Mouse (Mus musculus) liver, embryonic 11.5 days (tissue): ENCODE results near the gene 4930415O20Rik. TPM values are rescaled to one million over a fixed set of nuclear protein-coding genes. Genes with fewer than 3 reads are reported as not detected.
A peak's percentile ranks its signal among the peaks of the same experiment; 100 is the strongest.

Experiments
- ATAC-seq: fragments of 200-750 bp; cut with Nextera tagmentation; replicated peaks from 2 replicates; pipeline ENCODE4 v1.8.0; 2017; ENCODE audit warnings: moderate number of reproducible peaks, mild to moderate bottlenecking, moderate TSS enrichment, moderate library complexity; ENCODE audit not compliant: low FRiP score
- DNase-seq: peaks from one replicate; pipeline ENCODE4 v3.0.0-alpha.2; 2017; ENCODE audit warnings: low spot score
- H3K27ac ChIP-seq: fragments of 300-500 bp; sonication (generic); 2 replicates; pipeline ENCODE4 v1.5.1; 2014; ENCODE audit warnings: mild to moderate bottlenecking, low read depth, low read length, control low read depth
- H3K27me3 ChIP-seq: fragments of 300-500 bp; sonication (generic); replicated peaks from 2 replicates; pipeline ENCODE4 v1.6.1; 2014; ENCODE audit warnings: low read length, mixed read lengths; ENCODE audit not compliant: control insufficient read depth, insufficient read depth
- H3K36me3 ChIP-seq: fragments of 300-500 bp; sonication (generic); 2 replicates; pipeline ENCODE4 v1.6.1; 2014; ENCODE audit warnings: mild to moderate bottlenecking, low read length, moderate library complexity, mixed read lengths; ENCODE audit not compliant: control insufficient read depth, insufficient read depth
- H3K4me1 ChIP-seq: fragments of 300-500 bp; sonication (generic); replicated peaks from 2 replicates; pipeline ENCODE4 v1.6.1; 2014; ENCODE audit warnings: low read length, mixed read lengths; ENCODE audit not compliant: control insufficient read depth, insufficient read depth
- H3K4me2 ChIP-seq: fragments of 300-500 bp; sonication (generic); 2 replicates; pipeline ENCODE4 v1.6.1; 2014; ENCODE audit warnings: mild to moderate bottlenecking, control low read depth, moderate library complexity
- H3K4me3 ChIP-seq: fragments of 300-500 bp; sonication (generic); 2 replicates; pipeline ENCODE4 v1.5.1; 2014; ENCODE audit warnings: low read depth, low read length, control low read depth
- H3K9ac ChIP-seq: fragments of 300-500 bp; sonication (generic); 2 replicates; pipeline ENCODE4 v1.6.1; 2014; ENCODE audit warnings: low read depth, low read length, control low read depth
- H3K9me3 ChIP-seq: fragments of 300-500 bp; sonication (generic); 2 replicates; pipeline ENCODE4 v1.6.1; 2016; ENCODE audit warnings: low read length, inconsistent platforms, mixed read lengths; ENCODE audit not compliant: control insufficient read depth
- WGBS: fragments of 180-500 bp; shearing (Covaris S2); extraction: QIAGEN DNeasy Blood & Tissue Kit; methylation state at CpG from one replicate; pipeline ENCODE4 v1.1.7; 2014; 5-methylcytosine and 5-hydroxymethylcytosine counted together
- polyA plus RNA-seq: library from polyadenylated mRNA; unstranded; fragments of >200 nt; fragmentation: Nextera tagmentation; extraction: Ambion mirVana; gene quantifications from 2 replicates; pipeline ENCODE4 v1.2.1, GENCODE M21; 2014

4930415O20Rik gene
- polyA plus RNA-seq, 1 experiment from 2014 or later: 0.55 TPM

GRCm38 (mm10) chr15:98614551-98614950 is 43.7 kb downstream of the 4930415O20Rik start:
- Histone ChIP-seq H3K4me2 (no peak overlapping the region), H3K9me3 (no peaks in the 10 kb centered on the region), H3K36me3 (no peaks in the 10 kb centered on the region), H3K4me1 (peaks cover 8% of the 10 kb centered on the region), H3K9ac (no peak overlapping the region), H3K4me3 (no peak overlapping the region), H3K27ac (no peak overlapping the region), H3K27me3 (0 out of 2 replicates have a peak, but pooled peaks cover 2% of the 10 kb centered on the region)
- WGBS: 76% methylated on average over 9 of the region's 9 CpGs
- ATAC-seq (no peak), DNase-seq (no peak)

GRCm38 (mm10) chr15:98614971-98615370 is 44.2 kb downstream of the 4930415O20Rik start:
- no peak for ATAC-seq
- no peak for DNase-seq
- Histone ChIP-seq H3K27me3 (peaks cover 3% of the 10 kb centered on the region; the same call in 1 of the 2 replicates), H3K27ac (no peak overlapping the region), H3K36me3 (no peaks in the 10 kb centered on the region), H3K4me3 (no peak overlapping the region), H3K4me2 (no peak overlapping the region), H3K9me3 (no peaks in the 10 kb centered on the region), H3K4me1 (peaks cover 5% of the 10 kb centered on the region), H3K9ac (no peak overlapping the region)
- WGBS: 69% methylated on average over 6 of the region's 6 CpGs

DNA sequence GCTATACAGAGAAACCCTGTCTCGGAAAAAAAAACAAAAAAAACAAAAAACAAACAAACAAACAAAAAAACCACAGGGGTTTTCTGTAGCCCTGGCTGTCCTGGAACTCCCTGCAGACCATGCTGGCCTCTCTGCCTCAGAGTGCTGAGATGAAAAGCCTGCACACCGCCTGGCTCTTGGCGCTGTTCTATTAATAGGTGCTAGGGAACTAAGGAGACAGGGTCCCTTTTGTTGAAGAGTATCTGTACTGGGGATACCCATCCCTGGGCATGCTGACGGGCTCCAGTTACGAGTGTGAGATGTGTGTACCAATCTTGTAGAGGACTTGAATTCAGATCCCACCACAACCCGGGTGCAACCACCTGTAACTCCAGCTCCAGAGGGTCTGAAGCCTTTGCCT is 44.9 kb downstream of the 4930415O20Rik start:
- WGBS: 71% methylated on average over 6 of the region's 6 CpGs
- H3K4me2 ChIP-seq: no peak overlapping the region
- H3K27ac ChIP-seq: no peak overlapping the region
- no peak overlapping the region for H3K4me3 ChIP-seq
- no peak for ATAC-seq
- H3K4me1 ChIP-seq: no peaks in the 10 kb centered on the region; the same call in 1 of the 2 replicates
- H3K36me3 ChIP-seq: no peaks in the 10 kb centered on the region
- no peak for DNase-seq
- H3K9ac ChIP-seq: no peak overlapping the region
- no peaks in the 10 kb centered on the region for H3K9me3 ChIP-seq
- H3K27me3 ChIP-seq: peaks cover 10% of the 10 kb centered on the region; the same call in 1 of the 2 replicates

DNA sequence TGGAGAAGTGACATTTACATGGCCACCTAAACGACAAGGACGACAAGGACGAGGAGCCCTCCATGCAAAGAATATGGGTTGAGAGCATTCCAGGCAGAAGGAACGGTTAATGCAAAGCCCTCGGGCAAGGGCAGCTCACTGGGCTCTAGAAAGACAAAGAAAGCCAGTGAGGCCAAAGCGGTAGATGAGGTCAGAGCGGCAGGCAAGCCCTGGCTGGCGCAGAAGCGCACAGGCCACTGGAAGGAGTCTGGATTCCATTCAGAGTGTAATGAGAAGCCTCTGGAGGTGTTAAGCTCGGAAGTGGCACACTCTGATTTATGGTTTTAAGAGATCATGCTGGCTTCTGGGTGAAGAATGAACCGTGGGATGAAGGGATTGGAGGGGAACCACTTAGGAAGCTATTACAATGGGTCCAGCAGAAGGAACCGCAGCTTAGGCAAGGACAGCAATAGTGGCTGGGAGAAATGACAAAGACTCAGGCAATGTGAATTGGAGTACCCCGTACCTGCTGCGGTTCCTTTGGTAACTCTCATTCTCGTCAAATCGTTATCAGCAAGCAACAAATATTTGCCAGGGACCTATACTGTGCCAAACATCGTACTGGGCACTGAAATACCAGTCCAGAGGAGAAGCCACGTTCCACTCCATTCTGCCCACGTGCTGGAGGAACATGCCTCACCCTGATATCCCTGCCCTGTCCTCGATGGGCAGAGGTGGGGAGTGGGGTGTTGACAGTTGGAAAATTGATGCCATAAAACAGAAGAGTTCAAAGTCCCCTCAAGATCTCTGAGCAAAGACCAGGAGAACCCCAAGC is 45.8 kb downstream of the 4930415O20Rik start:
- H3K9me3 ChIP-seq: no peaks in the 10 kb centered on the region
- H3K9ac ChIP-seq: 0 out of 2 replicates have a peak overlapping the region, but pooled peaks have one; percentile 1
- no peaks in the 10 kb centered on the region for H3K36me3 ChIP-seq
- 51% methylated on average over 20 of the region's 20 CpGs for WGBS
- no peak overlapping the region for H3K4me3 ChIP-seq
- DNase-seq (no peak), ATAC-seq (no peak)
- H3K4me2 ChIP-seq: peak overlapping the region; percentile 36
- no peaks in the 10 kb centered on the region; the same call in 1 of the 2 replicates for H3K4me1 ChIP-seq
- no peak overlapping the region for H3K27ac ChIP-seq
- peaks cover 14% of the 10 kb centered on the region; the same call in 1 of the 2 replicates for H3K27me3 ChIP-seq

- H3K9ac ChIP-seq: no peak overlapping the region
- WGBS: 1% methylated on average over 12 of the region's 12 CpGs
- DNase-seq (peak; percentile 79), ATAC-seq (no peak; the same call in 1 of the 2 replicates)
- H3K27ac ChIP-seq: no peak overlapping the region
- peaks cover 14% of the 10 kb centered on the region; the same call in 1 of the 2 replicates for H3K27me3 ChIP-seq
- H3K4me3 ChIP-seq: no peak overlapping the region
- H3K9me3 ChIP-seq: no peaks in the 10 kb centered on the region
- no peaks in the 10 kb centered on the region for H3K36me3 ChIP-seq
- H3K4me2 ChIP-seq: peak overlapping the region; percentile 36
- no peaks in the 10 kb centered on the region; the same call in 1 of the 2 replicates for H3K4me1 ChIP-seq
These were observed 46.4 kb downstream of the 4930415O20Rik start for GRCm38 (mm10) chr15:98617176-98617537.

- 11% methylated on average over 7 of the region's 7 CpGs for WGBS
- H3K9ac ChIP-seq: no peak overlapping the region
- no peak for ATAC-seq
- no peaks in the 10 kb centered on the region for H3K9me3 ChIP-seq
- no peaks in the 10 kb centered on the region for H3K36me3 ChIP-seq
- no peak overlapping the region for H3K4me2 ChIP-seq
- H3K4me1 ChIP-seq: no peaks in the 10 kb centered on the region; the same call in 1 of the 2 replicates
- H3K4me3 ChIP-seq: no peak overlapping the region
- no peak overlapping the region for H3K27ac ChIP-seq
- H3K27me3 ChIP-seq: peaks cover 29% of the 10 kb centered on the region
- no peak for DNase-seq
These were observed 51.4 kb downstream of the 4930415O20Rik start for GRCm38 (mm10) chr15:98622199-98622598.

DNA sequence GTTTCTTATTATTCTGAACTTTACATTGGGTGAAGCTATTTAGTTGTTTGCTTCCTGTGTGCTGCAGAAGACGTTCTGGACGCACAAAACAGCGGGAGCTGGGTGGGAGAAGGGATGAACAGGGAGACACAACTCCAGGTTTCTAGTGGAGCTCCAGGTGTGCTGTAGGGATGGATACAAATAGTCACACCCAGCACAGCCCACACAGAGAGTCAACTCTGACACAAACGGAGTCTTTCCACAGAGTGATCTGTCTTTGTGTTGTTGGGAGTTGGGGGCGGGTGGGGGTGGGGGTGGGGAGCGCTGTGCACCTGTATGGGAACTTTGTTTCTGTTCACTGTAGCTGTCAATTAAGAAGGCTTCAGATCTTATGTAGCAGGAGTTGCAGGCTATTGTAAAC is 51.9 kb downstream of the 4930415O20Rik start:
- no peak overlapping the region for H3K4me3 ChIP-seq
- no peak overlapping the region for H3K9ac ChIP-seq
- no peaks in the 10 kb centered on the region for H3K9me3 ChIP-seq
- ATAC-seq (no peak), DNase-seq (no peak)
- no peaks in the 10 kb centered on the region for H3K36me3 ChIP-seq
- H3K27ac ChIP-seq: no peak overlapping the region
- 25% methylated on average over 6 of the region's 6 CpGs for WGBS
- peaks cover 29% of the 10 kb centered on the region for H3K27me3 ChIP-seq
- no peaks in the 10 kb centered on the region for H3K4me1 ChIP-seq
- H3K4me2 ChIP-seq: no peak overlapping the region

- ATAC-seq (no peak), DNase-seq (no peak)
- H3K27me3 ChIP-seq: peaks cover 35% of the 10 kb centered on the region
- H3K9me3 ChIP-seq: no peaks in the 10 kb centered on the region
- no peak overlapping the region for H3K9ac ChIP-seq
- H3K4me2 ChIP-seq: no peak overlapping the region
- WGBS: 55% methylated on average over 5 of the region's 5 CpGs
- H3K36me3 ChIP-seq: no peaks in the 10 kb centered on the region
- no peak overlapping the region for H3K27ac ChIP-seq
- H3K4me1 ChIP-seq: 0 out of 2 replicates have a peak, but pooled peaks cover under 1% of the 10 kb centered on the region
- no peak overlapping the region for H3K4me3 ChIP-seq
These were observed 52.6 kb downstream of the 4930415O20Rik start for GRCm38 (mm10) chr15:98623361-98623821.
